Mouse (Mus musculus) small intestine, adult 2 months (tissue): ENCODE data around the gene Slpi. TPM values are rescaled to one million over a fixed set of nuclear protein-coding genes. Genes with fewer than 3 reads are reported as not detected.

ENCODE experiments used
- H3K27ac ChIP-seq: fragments of 200-500 bp; 2 replicates; pipeline ENCODE4 v1.5.1; 2012; ENCODE audit warnings: low read depth, low read length, control low read depth, inconsistent platforms; ENCODE audit not compliant: insufficient read depth
- H3K27me3 ChIP-seq: fragments of 200-500 bp; 2 replicates; pipeline ENCODE4 v1.6.1; 2012; ENCODE audit warnings: mild to moderate bottlenecking, moderate library complexity, low read length, inconsistent platforms; ENCODE audit not compliant: control insufficient read depth, insufficient read depth
- H3K36me3 ChIP-seq: fragments of 200-500 bp; 2 replicates; pipeline ENCODE4 v1.6.1; 2012; ENCODE audit warnings: mild to moderate bottlenecking, low read length, control low read depth, inconsistent platforms; ENCODE audit not compliant: control insufficient read depth, insufficient read depth
- H3K4me1 ChIP-seq: fragments of 200-500 bp; 2 replicates; pipeline ENCODE4 v1.6.1; 2012; ENCODE audit warnings: low read length, inconsistent platforms, mixed read lengths; ENCODE audit not compliant: control insufficient read depth, insufficient read depth, insufficient read length
- H3K4me3 ChIP-seq: fragments of 200-500 bp; 2 replicates; pipeline ENCODE4 v1.5.1; 2012; ENCODE audit warnings: low read depth, mild to moderate bottlenecking, control low read depth, inconsistent platforms, low read length, moderate library complexity
- CTCF ChIP-seq: fragments of 200-500 bp; IDR thresholded peaks from 2 replicates; pipeline ENCODE4 v1.5.1; 2012; ENCODE audit warnings: low read depth, mild to moderate bottlenecking, control low read depth, inconsistent platforms, low read length, moderate library complexity, mixed read lengths; ENCODE audit not compliant: insufficient replicate concordance, insufficient read length; ENCODE audit errors: extremely low read depth
- POLR2A ChIP-seq: fragments of 200-500 bp; IDR thresholded peaks from 2 replicates; pipeline ENCODE4 v1.6.1; 2012; ENCODE audit warnings: low read depth, mild to moderate bottlenecking, control low read depth, inconsistent platforms, low read length, moderate library complexity
- WGBS: fragments of 180-500 bp; shearing (Covaris S2); methylation state at CpG from one replicate; pipeline ENCODE4 v1.1.7; 2018; 5-methylcytosine and 5-hydroxymethylcytosine counted together
- polyA plus RNA-seq: library from polyadenylated mRNA; depleted of rRNA; stranded (reverse); fragments of >200 nt; gene quantifications from 2 replicates; pipeline ENCODE4 v1.2.3, GENCODE M21; 2012

The Slpi gene
- polyA plus RNA-seq, 1 experiment = 16.0 TPM

GRCm38 (mm10) chr2:164426952-164427351, 38.1 kb upstream of the Slpi start:
- Histone ChIP-seq H3K27ac (no peak overlapping the region), H3K4me1 (peaks cover 25% of the 10 kb centered on the region), H3K27me3 (no peaks in the 10 kb centered on the region), H3K36me3 (peaks cover 70% of the 10 kb centered on the region), H3K4me3 (no peak overlapping the region)
- TF ChIP-seq CTCF (no peak), POLR2A (no peak)
- WGBS = 57% methylated on average over 5 of the region's 5 CpGs

GRCm38 (mm10) chr2:164426121-164426520, 37.2 kb upstream of the Slpi start:
- Histone ChIP-seq H3K4me3 (no peak overlapping the region), H3K36me3 (peaks cover 69% of the 10 kb centered on the region), H3K4me1 (peaks cover 20% of the 10 kb centered on the region), H3K27ac (no peak overlapping the region), H3K27me3 (no peaks in the 10 kb centered on the region)
- TF ChIP-seq CTCF (no peak), POLR2A (no peak)
- 40% methylated on average over 12 of the region's 12 CpGs for WGBS

GRCm38 (mm10) chr2:164425401-164425800, 36.5 kb upstream of the Slpi start:
- 88% methylated on average over 5 of the region's 5 CpGs for WGBS
- Histone ChIP-seq H3K27me3 (no peaks in the 10 kb centered on the region), H3K4me1 (peaks cover 17% of the 10 kb centered on the region; the same call in 1 of the 2 replicates), H3K4me3 (no peak overlapping the region), H3K27ac (no peak overlapping the region), H3K36me3 (peaks cover 62% of the 10 kb centered on the region)
- TF ChIP-seq POLR2A = no peak
- TF ChIP-seq CTCF = no peak

GRCm38 (mm10) chr2:164424406-164424805, 35.5 kb upstream of the Slpi start:
- 88% methylated on average over 8 of the region's 8 CpGs for WGBS
- no peaks in the 10 kb centered on the region for H3K27me3 ChIP-seq
- H3K4me3 ChIP-seq = no peak overlapping the region
- TF ChIP-seq POLR2A (no peak), CTCF (no peak)
- H3K27ac ChIP-seq = no peak overlapping the region
- H3K36me3 ChIP-seq = peaks cover 54% of the 10 kb centered on the region
- H3K4me1 ChIP-seq = peaks cover 17% of the 10 kb centered on the region; the same call in 1 of the 2 replicates

- 35% methylated on average over 11 of the region's 11 CpGs for WGBS
- TF ChIP-seq POLR2A = no peak
- no peak for TF ChIP-seq CTCF
- H3K27me3 ChIP-seq = no peaks in the 10 kb centered on the region
- peaks cover 45% of the 10 kb centered on the region for H3K36me3 ChIP-seq
- H3K4me1 ChIP-seq = peaks cover 19% of the 10 kb centered on the region; the same call in 1 of the 2 replicates
- H3K27ac ChIP-seq = peak overlapping the region; percentile 73
- H3K4me3 ChIP-seq = no peak overlapping the region
These were observed 34.6 kb upstream of the Slpi start for GRCm38 (mm10) chr2:164423464-164423863.

GRCm38 (mm10) chr2:164422675-164423393, 33.9 kb upstream of the Slpi start:
- H3K4me1 ChIP-seq = peaks cover 20% of the 10 kb centered on the region; the same call in 1 of the 2 replicates
- no peaks in the 10 kb centered on the region for H3K27me3 ChIP-seq
- H3K27ac ChIP-seq = peak overlapping the region; percentile 73
- peaks cover 39% of the 10 kb centered on the region for H3K36me3 ChIP-seq
- H3K4me3 ChIP-seq = no peak overlapping the region
- 30% methylated on average over 15 of the region's 15 CpGs for whole genome bisulfite sequencing
- TF ChIP-seq CTCF = no peak

GRCm38 (mm10) chr2:164421979-164422378, 33.1 kb upstream of the Slpi start:
- WGBS = 47% methylated on average over 8 of the region's 8 CpGs
- Histone ChIP-seq H3K36me3 (peaks cover 31% of the 10 kb centered on the region), H3K27me3 (no peaks in the 10 kb centered on the region), H3K4me1 (peaks cover 20% of the 10 kb centered on the region; the same call in 1 of the 2 replicates), H3K4me3 (no peak overlapping the region), H3K27ac (peak overlapping the region; percentile 73)
- TF ChIP-seq CTCF (no peak), POLR2A (no peak)

- H3K27me3 ChIP-seq = no peaks in the 10 kb centered on the region
- no peak overlapping the region for H3K4me3 ChIP-seq
- H3K36me3 ChIP-seq = peaks cover 24% of the 10 kb centered on the region
- H3K4me1 ChIP-seq = peaks cover 16% of the 10 kb centered on the region; the same call in 1 of the 2 replicates
- TF ChIP-seq POLR2A (no peak), CTCF (no peak)
- WGBS = 39% methylated on average over 7 of the region's 7 CpGs
- peak overlapping the region; percentile 73; the same call in 1 of the 2 replicates for H3K27ac ChIP-seq
These were observed 32.4 kb upstream of the Slpi start for GRCm38 (mm10) chr2:164421306-164421705.
